Mouse (Mus musculus): ENCODE measurements around the gene C1s1. TPM values are rescaled to one million over a fixed set of nuclear protein-coding genes. Genes with fewer than 3 reads are reported as not detected.
"Not testable (repeated sequence)": the region's sequence is repeated elsewhere in the genome, so short reads cannot be mapped to it uniquely, and the experiment has no call there.

C1s1 gene
- 5.7 and 9.0 TPM in 2 replicates for polyA plus RNA-seq (2015; fragmentation: Nextera tagmentation; extraction: Ambion mirVana)

GRCm38 (mm10) chr6:124542284-124542683, at the start of gene C1s1:
TSS of gene C1s1 (minus strand) at chr6:124542359.
- not testable (repeated sequence) for H3K9me3 ChIP-seq (replicated peaks); H3K36me3 ChIP-seq; H3K27ac ChIP-seq (replicated peaks); H3K4me1 ChIP-seq; H3K9ac ChIP-seq; H3K4me3 ChIP-seq (replicated peaks); H3K27me3 ChIP-seq; H3K4me2 ChIP-seq (replicated peaks)
- 0% methylated on average over 1 of the region's 1 CpGs for WGBS
- ATAC-seq (ENCODE audit: insufficient number of reproducible peaks, low FRiP score, low TSS enrichment, low read depth): peak; percentile 51; the same call in 1 of the 2 replicates

GRCm38 (mm10) chr6:124588771-124589170, 46.6 kb upstream of the C1s1 start:
- H3K9me3 ChIP-seq (replicated peaks): no peaks in the 10 kb centered on the region
- H3K36me3 ChIP-seq: no peaks in the 10 kb centered on the region
- no peaks in the 10 kb centered on the region for H3K27me3 ChIP-seq
- ATAC-seq (ENCODE audit: insufficient number of reproducible peaks, low FRiP score, low TSS enrichment, low read depth): no peak
- H3K27ac ChIP-seq (replicated peaks): no peak overlapping the region
- no peak overlapping the region for H3K4me2 ChIP-seq (replicated peaks)
- no peak overlapping the region for H3K4me3 ChIP-seq (replicated peaks)
- no peaks in the 10 kb centered on the region for H3K4me1 ChIP-seq
- no peak overlapping the region for H3K9ac ChIP-seq

DNA sequence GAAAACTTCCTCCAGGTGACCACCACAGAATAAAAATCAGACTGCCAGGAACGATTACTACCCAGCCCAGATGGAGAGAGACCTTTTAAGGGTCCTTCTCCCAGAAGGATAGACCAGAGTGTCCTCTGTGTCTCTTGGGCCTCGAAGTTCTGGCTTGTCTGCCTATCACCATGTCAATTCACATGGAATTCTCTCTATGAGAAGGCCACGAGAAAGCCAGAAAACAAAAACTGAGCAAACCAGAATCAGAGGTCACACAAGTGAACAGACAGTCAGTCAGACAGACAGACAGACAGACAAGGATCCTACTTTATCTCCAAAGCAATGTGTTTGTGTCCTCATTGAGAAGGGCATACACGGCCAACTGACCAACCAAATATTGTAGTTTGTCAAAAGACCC, 44.1 kb upstream of the C1s1 start:
- no peaks in the 10 kb centered on the region for H3K4me1 ChIP-seq
- H3K9ac ChIP-seq: no peak overlapping the region
- ATAC-seq (ENCODE audit: insufficient number of reproducible peaks, low FRiP score, low TSS enrichment, low read depth): no peak
- no peak overlapping the region for H3K4me3 ChIP-seq (replicated peaks)
- WGBS: 72% methylated on average over 4 of the region's 4 CpGs
- H3K4me2 ChIP-seq (replicated peaks): no peak overlapping the region
- H3K27ac ChIP-seq (replicated peaks): no peak overlapping the region
- no peaks in the 10 kb centered on the region for H3K9me3 ChIP-seq (replicated peaks)
- H3K27me3 ChIP-seq: no peaks in the 10 kb centered on the region
- no peaks in the 10 kb centered on the region for H3K36me3 ChIP-seq

- Histone ChIP-seq H3K9ac (no peak overlapping the region), H3K27me3 (no peaks in the 10 kb centered on the region), H3K4me2 (replicated peaks) (no peak overlapping the region), H3K4me3 (replicated peaks) (no peak overlapping the region), H3K36me3 (no peaks in the 10 kb centered on the region), H3K4me1 (no peaks in the 10 kb centered on the region), H3K27ac (replicated peaks) (no peak overlapping the region), H3K9me3 (replicated peaks) (no peaks in the 10 kb centered on the region)
- 87% methylated on average over 3 of the region's 3 CpGs for WGBS
- no peak for ATAC-seq (ENCODE audit: insufficient number of reproducible peaks, low FRiP score, low TSS enrichment, low read depth)
Observed at GRCm38 (mm10) chr6:124585761-124586160, 43.6 kb upstream of the C1s1 start.

DNA sequence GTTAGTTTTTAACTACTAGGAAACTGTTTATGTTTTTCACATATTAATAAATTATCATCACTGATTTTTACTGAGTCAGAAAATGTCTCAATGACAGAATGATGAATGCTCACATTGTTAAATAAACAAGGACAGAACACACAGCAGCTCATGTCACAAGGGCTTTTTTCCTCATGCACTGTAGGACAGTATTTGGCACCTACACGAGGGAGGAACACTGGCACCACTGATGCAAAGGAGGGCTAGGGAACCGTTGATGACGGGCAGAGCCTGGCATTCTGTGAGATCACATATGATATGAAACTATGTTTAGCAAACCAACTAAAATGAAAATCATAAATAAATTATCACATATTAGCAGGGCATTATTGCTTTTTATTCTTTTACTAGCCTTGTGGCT, 42.8 kb upstream of the C1s1 start:
- Histone ChIP-seq H3K4me2 (replicated peaks) (no peak overlapping the region), H3K9ac (no peak overlapping the region), H3K4me1 (no peaks in the 10 kb centered on the region), H3K9me3 (replicated peaks) (no peaks in the 10 kb centered on the region), H3K27me3 (no peaks in the 10 kb centered on the region), H3K4me3 (replicated peaks) (no peak overlapping the region), H3K36me3 (no peaks in the 10 kb centered on the region), H3K27ac (replicated peaks) (no peak overlapping the region)
- ATAC-seq (ENCODE audit: insufficient number of reproducible peaks, low FRiP score, low TSS enrichment, low read depth): no peak
- WGBS: 82% methylated on average over 3 of the region's 3 CpGs

DNA sequence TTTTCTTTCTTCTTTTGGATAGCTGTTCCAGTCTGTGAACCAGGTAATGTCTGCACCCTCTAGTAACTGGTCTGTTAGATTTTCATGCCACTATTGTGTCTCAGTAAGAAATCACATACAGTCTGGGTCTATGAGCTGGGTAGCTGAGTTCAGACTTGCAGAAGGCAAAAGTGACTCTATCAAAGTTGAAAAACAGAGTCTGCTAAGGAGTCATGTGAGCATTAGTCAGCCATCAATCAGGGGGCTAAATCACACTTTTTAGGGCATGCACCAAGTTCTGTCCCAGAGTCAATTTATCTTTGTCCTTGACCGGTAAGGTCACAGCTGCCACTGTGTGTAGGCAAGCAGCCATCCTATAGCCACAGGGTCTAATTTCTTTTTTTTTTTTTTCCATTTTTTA, 40.1 kb upstream of the C1s1 start:
- Histone ChIP-seq H3K27me3 (no peaks in the 10 kb centered on the region), H3K4me2 (replicated peaks) (no peak overlapping the region), H3K9ac (no peak overlapping the region), H3K27ac (replicated peaks) (no peak overlapping the region), H3K4me1 (no peaks in the 10 kb centered on the region), H3K9me3 (replicated peaks) (no peaks in the 10 kb centered on the region), H3K36me3 (no peaks in the 10 kb centered on the region), H3K4me3 (replicated peaks) (no peak overlapping the region)
- ATAC-seq (ENCODE audit: insufficient number of reproducible peaks, low FRiP score, low TSS enrichment, low read depth): no peak
- 91% methylated on average over 1 of the region's 1 CpGs for WGBS

DNA sequence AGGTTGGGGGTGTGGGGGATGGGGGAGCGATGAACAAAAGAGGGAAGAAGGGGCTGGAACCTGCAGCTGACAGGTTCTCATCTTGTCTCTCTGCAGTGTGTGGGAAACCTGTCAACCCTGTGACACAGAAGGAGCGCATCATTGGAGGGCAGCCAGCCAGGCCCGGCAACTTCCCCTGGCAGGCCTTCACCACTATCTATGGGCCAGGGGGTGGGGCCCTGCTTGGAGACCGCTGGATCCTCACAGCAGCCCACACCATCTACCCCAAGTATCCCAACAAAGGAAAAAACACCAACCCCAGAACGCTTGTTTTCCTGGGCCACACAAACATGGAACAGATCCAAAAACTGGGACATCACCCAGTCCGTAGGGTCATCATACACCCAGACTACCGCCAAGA, 38.0 kb upstream of the C1s1 start:
- H3K9ac ChIP-seq; ATAC-seq (ENCODE audit: insufficient number of reproducible peaks, low FRiP score, low TSS enrichment, low read depth); H3K4me1 ChIP-seq; H3K27me3 ChIP-seq; H3K36me3 ChIP-seq; H3K9me3 ChIP-seq (replicated peaks); H3K4me3 ChIP-seq (replicated peaks); H3K27ac ChIP-seq (replicated peaks); H3K4me2 ChIP-seq (replicated peaks): not testable (repeated sequence)
- 78% methylated on average over 6 of the region's 7 CpGs for whole genome bisulfite sequencing

- 83% methylated on average over 3 of the region's 3 CpGs for WGBS
- not testable (repeated sequence) for H3K4me3 ChIP-seq (replicated peaks)
Observed at GRCm38 (mm10) chr6:124575155-124575678, 33.1 kb upstream of the C1s1 start.

GRCm38 (mm10) chr6:124570026-124570425, 27.9 kb upstream of the C1s1 start, which contains the start of gene C1rb:
TSS of gene C1rb (plus strand) at chr6:124570294.
- Histone ChIP-seq H3K4me3 (replicated peaks) (no peak within 1 kb of the TSS), H3K4me2 (replicated peaks) (0 out of 2 replicates have a peak within 1 kb of the TSS, but pooled peaks have one; percentile 17), H3K27ac (replicated peaks) (no peak within 1 kb of the TSS), H3K27me3 (no peaks in the 10 kb centered on the region), H3K4me1 (no peaks in the 10 kb centered on the region), H3K36me3 (no peaks in the 10 kb centered on the region), H3K9ac (no peak within 1 kb of the TSS), H3K9me3 (replicated peaks) (no peaks in the 10 kb centered on the region)
- WGBS: 2% methylated on average over 8 of the region's 8 CpGs
- ATAC-seq (ENCODE audit: insufficient number of reproducible peaks, low FRiP score, low TSS enrichment, low read depth): no peak

More at GRCm38 (mm10) chr6:124575155-124575678, 33.1 kb upstream of the C1s1 start:
- H3K27ac ChIP-seq (replicated peaks); H3K4me1 ChIP-seq; H3K27me3 ChIP-seq; H3K9ac ChIP-seq; H3K9me3 ChIP-seq (replicated peaks); ATAC-seq (ENCODE audit: insufficient number of reproducible peaks, low FRiP score, low TSS enrichment, low read depth); H3K4me2 ChIP-seq (replicated peaks); H3K36me3 ChIP-seq: not testable (repeated sequence)

- H3K27ac ChIP-seq (replicated peaks); H3K36me3 ChIP-seq; H3K4me2 ChIP-seq (replicated peaks); ATAC-seq (ENCODE audit: insufficient number of reproducible peaks, low FRiP score, low TSS enrichment, low read depth); H3K4me3 ChIP-seq (replicated peaks); H3K9ac ChIP-seq; H3K4me1 ChIP-seq; H3K9me3 ChIP-seq (replicated peaks); H3K27me3 ChIP-seq: not testable (repeated sequence)
- 98% methylated on average over 2 of the region's 2 CpGs for WGBS
Observed at GRCm38 (mm10) chr6:124561611-124562010, 19.5 kb upstream of the C1s1 start.

GRCm38 (mm10) chr6:124561156-124561555, 19.0 kb upstream of the C1s1 start:
- not testable (repeated sequence) for H3K27ac ChIP-seq (replicated peaks); ATAC-seq (ENCODE audit: insufficient number of reproducible peaks, low FRiP score, low TSS enrichment, low read depth); H3K27me3 ChIP-seq; H3K9me3 ChIP-seq (replicated peaks); H3K9ac ChIP-seq; H3K4me1 ChIP-seq; H3K36me3 ChIP-seq; H3K4me3 ChIP-seq (replicated peaks); H3K4me2 ChIP-seq (replicated peaks)
- 84% methylated on average over 4 of the region's 4 CpGs for WGBS

DNA sequence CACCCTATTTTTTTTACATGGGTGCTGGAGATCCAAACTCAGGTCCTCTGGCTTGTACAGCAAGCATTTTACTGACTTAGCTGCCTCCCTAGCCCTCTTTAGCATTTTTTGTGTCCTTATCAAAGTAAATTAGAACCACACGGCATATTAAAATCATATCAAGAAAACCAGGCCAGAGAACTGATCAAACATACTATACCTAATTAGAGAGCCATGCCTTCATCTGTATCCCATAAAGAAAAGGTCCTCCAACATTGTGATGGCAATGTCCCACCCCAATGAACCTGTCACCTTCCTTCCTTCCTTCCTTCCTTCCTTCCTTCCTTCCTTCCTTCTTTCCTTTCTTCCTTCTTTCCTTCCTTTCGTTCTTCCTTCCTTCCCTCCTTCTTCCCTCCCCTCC, 13.8 kb upstream of the C1s1 start:
- not testable (repeated sequence) for H3K27me3 ChIP-seq; H3K9me3 ChIP-seq (replicated peaks); H3K4me2 ChIP-seq (replicated peaks); ATAC-seq (ENCODE audit: insufficient number of reproducible peaks, low FRiP score, low TSS enrichment, low read depth); H3K9ac ChIP-seq; H3K27ac ChIP-seq (replicated peaks); H3K4me3 ChIP-seq (replicated peaks); H3K36me3 ChIP-seq; H3K4me1 ChIP-seq
- 73% methylated on average over 2 of the region's 2 CpGs for WGBS
